Mouse (Mus musculus) spleen, adult 12 weeks (tissue): Measurements from ENCODE around the gene Amotl1.

Experiments used
- DNase-seq: peaks from one replicate; pipeline ENCODE4 v3.0.0; 2022; ENCODE audit warnings: low spot score

The Amotl1 gene

DNA sequence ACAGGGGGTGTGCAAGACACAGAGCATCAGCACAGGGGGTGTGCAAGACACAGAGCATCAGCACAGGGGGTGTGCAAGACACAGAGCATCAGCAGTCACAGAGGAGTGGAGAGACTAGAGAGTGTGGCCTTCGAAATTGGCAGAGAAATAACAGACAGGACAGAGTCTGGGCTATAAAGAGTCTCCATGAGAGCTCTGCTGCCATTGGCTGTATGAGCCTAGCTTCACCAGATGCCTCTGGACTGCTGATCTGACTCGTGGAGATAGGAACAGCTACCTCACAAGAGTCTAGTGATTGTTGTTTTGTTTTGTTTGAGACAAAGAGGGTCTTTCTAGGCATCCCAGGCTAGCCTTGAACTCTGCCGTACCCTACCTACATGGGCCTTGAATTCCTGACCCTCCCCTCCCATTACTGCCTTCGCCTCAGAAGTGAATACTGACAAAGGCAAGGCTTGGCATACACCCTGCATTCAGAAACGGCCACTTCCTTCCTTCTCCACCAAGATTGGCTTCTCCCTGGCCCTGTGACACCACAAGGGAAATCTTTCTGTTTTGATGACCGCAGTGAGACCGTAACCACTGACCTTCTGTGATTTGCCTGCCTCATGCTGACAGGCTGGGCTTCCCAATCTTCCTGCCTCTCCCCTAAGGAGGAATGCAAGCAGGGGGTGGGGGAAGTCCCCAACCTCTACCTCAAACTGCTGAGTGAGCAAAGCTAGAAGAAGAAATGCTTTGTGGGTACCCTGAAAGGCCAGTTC is 3.4 kb downstream of the Amotl1 start:
- no peak for DNase-seq

DNA sequence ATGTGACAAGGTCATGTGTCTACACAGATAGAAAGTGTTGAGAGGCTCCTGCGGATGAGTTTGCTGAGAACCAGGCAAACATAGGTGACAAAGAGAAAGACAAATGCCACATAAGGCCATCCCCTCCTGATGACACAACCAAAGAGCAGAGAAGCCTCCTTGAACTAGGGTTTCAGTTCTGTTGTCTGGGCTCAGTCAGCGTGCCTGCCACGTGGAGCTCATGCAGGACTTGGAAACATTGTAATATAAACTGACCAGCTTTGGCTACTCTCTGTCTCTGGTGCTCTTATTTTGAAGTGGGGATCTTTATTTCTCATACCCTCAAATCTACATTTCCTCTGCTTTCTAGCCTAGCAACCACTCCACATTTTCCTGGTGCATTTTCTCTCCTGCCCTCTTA is 8.6 kb downstream of the Amotl1 start:
- no peak for DNase-seq

DNA sequence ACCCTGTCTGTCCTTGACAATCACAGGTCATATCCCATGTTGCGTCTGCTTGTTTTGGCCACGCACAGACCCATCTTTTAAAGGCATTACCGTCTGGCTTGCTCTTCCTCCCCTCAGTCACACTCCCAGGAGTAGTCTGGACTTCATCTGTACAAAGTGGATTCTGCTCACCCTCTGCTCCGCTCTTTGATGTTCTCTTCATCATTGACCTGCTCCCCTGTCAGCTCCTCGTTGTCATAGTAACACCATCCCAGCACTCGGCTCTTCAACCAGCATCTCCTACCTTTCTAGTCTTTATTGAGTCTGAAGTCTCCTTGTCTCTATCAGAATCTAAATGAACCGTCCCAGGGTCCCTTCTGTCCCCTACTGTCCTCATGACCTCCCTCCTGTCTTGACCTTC is 9.3 kb downstream of the Amotl1 start:
- DNase-seq: no peak

DNA sequence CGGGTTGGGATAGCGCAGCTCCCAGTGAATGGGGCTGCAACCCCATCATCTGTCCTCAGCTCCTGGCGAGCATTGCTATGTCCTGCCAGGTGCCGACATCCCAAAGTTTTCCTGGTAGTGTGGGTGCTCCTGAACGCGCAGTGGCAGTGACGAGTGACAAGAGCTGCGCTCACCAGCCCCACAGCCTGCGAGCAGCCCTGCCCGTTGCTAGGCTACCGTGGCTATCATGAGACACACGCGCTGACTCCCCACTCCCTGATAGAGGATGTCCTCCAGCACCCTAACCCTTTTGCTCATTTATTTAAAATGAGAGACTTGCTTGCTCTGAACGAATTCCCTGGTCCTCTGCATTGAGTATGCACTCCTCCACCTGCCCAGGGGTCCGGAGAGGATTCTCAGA is 10.7 kb downstream of the Amotl1 start:
- DNase-seq: no peak

DNA sequence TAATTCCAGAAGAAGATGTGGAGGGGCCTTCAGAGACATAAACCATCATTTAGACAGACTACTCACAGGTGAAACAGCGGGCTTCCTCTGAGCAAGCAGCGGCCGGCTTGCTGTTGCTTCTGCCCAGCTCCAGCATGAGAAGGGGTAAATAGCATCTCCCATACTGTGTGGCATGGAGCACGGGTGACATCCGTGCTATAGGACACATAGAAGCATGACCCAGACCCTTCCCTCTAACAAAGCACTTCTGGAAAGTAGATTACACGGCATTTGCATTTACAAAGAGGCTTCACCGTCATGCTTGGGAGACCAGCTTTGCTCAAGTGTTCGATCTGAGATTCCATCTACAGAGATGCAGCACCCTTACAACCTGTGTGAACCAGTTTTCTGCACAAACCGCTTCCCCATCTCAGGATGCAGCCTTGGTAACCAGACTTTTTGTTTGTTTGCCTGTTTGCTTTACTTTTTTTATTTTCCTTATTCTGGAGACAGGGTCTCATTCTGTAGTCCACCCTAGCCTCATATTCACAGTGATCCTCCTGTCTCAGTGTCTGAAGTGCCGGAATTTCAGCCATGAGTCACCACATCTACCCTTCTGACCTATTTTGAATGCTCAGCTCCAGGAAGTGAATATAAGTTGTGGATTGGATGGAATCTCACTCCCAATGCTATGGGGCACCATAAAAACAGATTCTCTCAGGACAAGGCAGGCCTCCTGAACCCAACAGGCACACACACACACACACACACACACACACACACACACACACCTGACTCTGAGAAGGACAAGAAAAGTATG is 12.3 kb downstream of the Amotl1 start:
- no peak for DNase-seq

DNA sequence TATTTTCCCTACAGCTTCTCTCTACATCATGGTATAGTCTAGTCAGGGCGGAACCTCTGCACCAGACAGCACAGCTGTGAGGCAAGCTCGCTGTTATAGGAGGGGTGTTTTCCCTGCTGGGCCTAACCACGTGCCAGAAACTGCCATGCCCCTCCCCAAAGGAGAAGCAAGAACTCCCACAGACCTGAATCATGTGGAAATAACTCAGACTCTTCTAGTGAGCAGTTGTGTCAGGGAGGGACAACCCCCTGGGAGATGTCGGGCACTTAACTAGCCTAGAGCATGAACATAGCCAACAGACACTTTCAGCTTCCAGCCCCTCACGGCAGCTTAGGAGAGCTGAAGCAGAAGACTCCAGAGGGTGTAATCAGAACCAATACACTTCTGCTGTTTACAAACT is 13.1 kb downstream of the Amotl1 start:
- DNase-seq: no peak

DNA sequence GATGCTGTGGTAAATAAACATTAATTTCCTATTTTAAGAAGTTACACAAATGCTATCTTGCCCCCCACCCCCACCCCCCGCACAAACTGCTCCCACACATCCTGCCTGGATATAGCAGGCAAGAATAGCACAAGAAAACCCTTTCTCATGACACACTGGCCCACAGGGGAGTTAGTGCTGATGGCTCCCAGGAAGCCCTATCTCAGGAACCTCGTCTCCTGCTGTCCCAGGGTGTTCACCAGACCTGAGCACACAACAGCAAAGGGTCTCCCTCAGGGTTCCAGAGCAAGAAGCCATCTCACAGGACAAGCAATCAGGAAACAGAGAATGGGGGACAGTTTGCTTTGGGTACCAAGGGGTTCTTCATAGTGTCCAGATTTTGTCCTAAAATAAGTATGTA is 17.3 kb downstream of the Amotl1 start:
- DNase-seq: no peak

DNA sequence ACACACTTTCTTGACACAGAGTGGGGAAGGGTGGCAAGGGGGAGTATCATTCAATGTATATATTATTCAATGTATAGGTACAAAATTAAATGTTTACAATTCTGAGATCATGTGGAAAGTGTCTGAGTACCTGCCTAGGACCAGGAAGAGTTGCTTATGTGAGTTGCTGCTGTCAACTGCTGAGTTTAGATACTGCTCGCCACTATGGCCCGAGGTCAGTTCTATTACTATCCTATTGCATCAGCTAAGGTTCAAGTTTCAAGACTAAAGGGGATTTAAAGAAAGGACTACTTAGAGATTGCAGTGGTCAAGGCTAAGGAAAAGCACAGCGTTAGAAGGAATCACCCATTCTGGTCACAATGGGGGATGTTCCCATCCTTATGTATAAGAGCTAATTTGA is 18.9 kb downstream of the Amotl1 start:
- no peak for DNase-seq

DNA sequence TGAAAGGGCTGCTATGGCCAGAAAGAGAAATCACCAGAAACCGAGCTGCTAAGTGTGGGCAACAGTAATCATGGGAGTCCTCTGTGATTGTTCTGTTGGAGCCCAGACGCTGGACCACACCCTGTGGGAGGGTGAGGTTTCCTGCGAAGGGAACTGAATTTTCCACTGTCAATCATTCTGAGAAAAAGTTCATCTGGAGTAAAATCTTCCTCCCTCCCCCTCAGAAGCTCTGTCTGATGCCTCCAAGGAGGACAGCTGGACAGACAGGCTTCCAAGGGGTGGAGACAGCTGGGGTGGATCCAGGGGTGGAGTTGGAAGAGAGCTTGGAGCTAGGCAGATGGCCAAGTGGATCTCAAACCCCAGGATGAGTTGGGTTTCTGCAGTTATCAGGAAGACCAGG is 19.8 kb downstream of the Amotl1 start:
- no peak for DNase-seq

DNA sequence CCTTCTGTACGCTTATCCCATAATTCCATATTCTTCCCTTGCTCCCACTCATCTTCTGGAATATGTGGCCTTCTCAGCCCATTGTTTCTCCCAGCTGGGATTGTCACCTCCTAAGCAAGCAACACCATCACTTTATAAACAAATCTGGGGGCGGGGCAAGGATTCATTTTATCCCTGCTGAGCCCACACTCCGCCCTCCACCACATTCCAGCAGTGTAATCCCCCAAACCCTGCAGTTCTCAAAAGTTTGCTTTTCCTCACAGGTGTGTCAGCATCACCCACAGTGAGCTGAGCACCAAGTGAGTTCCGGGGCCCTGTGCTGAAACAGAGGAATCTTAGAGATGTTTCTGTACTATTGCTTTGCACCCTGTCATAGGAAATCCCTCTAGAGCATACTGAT is 20.9 kb downstream of the Amotl1 start:
- DNase-seq: no peak

DNA sequence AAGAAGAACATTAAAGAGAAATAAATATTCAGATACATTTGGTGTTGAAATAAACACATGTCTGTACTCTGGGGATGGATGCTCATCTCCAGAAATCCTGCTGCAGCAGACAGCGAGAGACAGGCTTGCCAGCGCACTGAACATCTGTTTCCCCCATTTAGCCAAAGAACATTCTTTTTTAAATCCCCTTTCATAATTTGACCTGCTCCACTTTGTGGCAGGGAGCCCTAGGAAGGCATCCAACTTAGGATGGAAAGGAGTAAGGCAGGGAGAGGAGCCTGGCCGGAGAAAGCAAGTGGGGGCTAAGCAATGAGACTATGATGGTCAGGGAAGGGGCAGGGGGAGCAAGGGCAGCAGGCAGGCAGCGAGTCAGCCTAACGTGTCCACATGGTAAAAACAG is 21.6 kb downstream of the Amotl1 start:
- DNase-seq: no peak

DNA sequence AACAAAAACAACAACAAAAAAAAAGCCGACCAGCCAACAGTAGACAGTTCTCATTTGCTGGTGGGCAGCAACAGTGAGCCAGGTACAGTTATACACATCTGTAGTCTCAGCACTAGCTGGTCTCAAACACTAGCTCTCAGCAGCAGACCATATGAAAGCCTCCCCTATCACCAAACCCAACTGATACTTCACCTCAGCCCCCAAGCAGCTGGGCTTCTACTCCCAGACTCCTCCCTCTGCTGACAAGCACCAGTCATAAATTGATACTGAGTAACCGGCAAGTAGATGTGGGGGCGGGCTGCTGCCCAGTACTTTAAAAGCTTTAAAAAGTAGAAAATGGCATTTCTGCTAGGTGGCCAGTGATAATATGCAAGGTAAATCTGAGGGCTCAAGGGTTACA is 22.0 kb downstream of the Amotl1 start:
- DNase-seq: no peak

DNA sequence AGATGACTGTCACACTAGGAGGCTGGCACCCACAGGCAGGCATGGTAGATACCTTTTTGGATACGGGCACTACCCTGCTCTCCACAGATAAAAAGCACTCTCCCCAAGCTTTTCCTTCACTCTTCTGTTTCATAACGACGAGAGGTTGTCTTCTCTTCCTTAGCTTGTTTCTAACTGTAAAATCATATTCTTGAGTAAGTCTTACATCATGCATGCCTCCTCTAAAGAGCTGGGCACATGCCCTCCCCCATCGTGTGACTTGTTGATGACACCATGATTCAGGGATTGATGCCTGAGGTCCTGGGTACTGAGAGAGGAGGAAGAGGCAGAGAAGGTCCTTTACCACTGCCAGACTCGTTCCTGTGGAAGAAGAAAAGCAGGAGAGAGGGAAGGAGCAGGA is 24.7 kb downstream of the Amotl1 start:
- no peak for DNase-seq

DNA sequence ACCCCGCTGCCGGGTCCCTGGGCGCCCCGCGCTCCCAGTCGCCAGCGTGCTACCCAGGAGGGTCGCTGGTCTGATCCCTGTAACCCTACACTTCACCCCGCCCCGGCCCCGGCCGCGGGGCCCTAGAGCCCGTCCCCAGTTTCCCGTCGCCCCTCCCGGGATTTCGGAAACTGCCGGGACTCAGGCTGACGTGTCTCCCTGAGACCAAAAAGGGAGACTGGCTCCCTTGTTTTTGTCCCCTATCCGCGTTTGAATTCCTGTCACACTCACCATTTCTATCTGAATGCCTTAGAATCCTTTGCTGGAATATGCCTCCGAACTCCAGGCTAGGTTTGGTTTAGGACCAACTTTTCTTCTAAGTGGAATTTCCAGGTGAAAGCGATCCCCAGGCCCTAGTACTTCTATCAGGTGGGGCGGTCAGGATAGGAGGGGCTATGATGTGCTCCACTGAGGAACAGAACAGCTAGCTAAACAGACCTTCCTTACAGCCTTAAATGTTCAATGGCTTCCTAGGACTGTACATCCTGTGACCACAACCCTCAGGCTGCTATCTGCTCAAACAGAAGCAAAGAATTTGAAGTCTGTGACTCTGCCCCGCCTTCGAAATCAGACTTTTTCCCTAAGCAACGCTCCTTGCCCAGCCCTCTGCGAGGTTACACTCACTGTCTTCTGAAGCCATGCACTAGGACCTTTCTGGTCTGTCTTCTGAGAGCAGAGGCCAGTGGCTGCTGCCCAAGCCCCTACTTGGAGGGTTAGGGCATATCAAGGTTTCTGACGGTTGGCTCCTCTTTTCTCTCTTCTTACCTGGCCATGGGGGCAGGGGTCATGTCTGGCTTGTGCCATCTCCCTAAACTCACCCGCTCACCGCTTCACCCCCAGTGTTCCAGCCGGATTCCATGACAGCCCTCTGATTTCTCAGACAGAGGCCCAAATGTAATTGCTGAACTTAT is 29.6 kb downstream of the Amotl1 start:
- no peak for DNase-seq

DNA sequence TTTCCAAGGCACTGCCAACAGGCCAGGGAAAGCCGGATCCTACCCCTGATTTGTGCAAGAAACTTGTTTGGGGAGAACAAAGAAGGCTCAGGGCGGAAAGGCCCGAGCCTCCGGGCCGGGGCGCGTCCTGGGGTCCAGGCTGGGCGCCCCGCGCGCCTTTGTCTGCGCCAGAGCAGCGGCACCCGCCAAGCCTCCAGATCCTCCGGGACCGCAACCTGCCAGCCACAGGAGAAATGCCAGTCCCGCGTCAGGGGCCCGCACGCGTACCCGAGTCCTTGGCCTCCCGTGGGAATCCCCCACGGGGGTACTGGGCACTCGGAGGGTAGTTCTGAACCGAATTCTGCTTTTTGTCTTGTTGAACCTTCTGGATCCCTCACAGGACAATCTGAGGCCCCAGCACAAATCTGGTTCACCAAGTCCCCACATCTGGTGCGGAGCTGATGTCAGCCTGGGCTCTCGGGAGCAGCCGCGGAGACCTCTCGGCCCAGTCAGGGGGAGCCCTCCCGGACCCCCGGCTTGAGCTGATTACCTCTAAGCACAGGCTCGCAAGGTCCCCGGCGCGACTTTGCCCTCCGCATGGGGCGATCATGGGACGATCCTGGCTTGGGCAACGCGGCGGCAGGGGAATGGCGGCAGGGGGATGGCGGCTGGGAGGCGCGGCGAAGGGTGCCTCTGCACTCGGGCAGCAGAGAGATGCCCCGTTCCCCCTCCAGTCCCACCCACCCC is 30.5 kb downstream of the Amotl1 start:
- no peak for DNase-seq

DNA sequence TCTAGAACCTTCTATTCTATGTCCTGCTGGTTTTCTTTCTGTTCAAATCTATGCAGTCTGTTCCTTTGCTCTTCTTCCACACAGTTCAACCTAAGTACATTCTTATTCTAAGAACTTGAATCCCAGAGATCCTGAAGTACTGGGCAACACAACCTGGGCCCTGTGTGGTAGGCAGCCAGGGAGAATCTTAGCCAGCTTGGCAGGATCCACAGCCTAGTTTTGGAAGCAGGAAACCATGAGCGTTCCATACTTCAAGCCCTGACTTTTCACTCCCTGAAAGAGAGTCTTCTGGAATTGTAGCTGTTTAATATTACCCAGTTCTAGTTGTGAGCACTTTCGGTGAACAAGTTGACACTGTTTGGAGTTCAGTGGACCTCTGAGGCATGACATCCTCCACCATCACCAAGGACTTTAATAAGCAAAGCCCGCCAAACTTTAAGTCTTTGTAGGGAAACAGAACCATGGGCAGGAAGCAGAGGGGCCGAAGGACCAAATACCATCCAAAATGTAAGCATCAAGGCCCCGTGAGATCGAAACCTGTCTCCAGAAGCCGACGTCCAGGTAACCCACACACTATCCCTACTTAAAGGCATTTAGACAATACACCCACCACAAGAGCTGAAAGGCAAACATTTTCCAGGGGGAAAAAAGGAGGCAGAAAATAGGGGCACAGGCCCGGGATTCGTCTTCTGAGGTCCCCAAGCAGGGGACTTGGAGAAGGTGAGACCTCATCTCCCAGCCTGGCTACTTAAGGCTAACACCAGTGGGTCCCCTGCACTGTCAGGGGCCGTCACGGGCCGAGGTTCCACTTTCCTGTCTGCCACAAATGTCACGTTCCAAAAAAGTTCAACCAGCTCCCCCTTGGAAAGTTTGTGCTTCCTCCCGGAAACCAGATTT is 31.3 kb downstream of the Amotl1 start:
- DNase-seq: no peak

DNA sequence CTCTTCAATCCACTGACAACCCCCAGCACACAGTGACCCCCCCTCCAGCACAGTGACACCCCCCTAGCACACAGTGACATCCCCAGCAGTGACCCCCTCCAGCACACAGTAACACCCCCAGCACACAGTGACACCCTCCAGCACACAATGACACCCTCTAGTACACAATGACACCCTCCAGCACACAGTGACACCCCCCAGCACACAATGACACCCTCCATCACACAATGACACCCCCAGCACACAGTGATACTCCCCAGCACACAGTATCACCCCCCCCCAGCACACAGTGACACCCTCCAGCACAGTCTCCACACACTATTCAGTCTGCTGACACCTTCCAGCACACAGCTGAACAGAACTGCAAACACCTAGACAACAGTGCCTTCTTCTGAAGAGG is 32.3 kb downstream of the Amotl1 start:
- no peak for DNase-seq

DNA sequence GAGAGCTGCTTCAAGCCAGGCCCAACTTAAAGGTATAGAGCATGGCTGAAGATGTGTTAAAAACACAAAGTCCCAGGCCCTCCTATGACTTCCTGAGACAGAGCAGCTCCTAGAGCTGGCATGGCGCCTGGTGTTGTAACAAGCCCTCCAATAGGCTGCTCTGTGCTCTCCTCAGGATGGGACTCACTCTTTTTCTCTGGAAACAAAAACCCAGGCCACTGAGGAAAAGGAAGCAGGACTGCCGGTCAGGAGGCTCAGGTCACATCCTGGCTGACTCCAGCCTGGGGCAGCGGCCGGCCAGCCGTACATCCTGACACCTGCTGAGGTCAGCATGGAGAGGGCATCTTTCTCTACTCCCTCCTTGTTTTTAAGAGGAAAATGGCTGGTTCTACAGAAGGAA is 36.3 kb downstream of the Amotl1 start:
- no peak for DNase-seq

DNA sequence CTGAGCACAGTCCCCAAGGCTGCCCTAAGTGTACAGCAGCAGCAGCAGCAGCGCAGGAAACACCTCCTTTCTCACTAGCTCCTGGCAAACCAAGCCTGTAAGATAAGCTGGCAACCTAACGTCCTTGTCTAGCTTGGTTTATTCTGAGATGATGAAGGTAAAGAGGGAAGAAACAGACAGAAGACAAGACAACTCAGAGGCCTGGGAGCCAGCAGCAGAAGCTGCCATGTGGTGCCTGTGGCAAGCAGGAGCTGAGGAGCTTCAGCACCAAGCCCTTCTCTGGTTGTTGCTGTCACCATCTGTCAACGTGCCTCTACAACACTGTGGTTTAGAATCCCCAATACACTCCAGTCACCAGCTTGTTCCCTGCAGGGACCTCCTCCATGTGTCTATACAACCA is 37.4 kb downstream of the Amotl1 start:
- no peak for DNase-seq

DNA sequence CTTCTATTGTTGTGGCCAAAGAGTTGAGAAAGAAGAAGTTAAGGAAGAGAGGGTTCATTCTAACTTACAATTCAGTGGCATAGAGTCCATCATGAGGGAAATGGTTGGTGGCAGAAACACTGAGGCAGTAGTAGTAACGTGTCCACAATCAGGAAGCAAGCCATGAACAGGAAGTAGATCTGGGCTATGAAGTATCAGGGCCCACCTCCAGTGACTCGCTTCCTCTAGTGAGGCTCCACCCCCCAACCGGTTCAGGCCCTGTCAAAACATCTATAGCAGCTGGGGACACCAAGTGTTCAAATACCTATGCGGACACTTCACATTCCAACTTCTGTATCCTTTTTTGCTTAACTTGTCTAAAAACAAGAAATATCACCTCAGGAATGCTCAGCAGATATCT is 38.9 kb downstream of the Amotl1 start:
- DNase-seq: no peak

DNA sequence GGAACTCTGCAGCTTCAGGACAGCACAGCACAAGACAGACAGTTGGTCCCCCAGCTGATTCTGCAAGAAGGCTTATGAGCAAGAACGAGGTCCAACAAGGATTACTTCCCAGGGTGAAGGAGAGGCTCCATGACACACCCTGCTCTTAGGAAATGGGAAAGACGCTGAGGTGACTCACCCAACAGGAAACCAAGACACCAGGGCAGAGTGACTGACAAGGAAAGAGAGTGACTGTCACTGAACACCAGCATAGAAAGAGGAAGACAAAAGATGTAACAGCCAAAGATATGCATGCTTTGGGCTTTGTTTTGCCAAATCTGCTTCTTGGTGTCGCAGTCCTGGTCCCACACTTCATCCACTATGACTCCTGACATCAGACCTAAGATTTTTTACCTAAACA is 40.5 kb downstream of the Amotl1 start:
- DNase-seq: no peak
